Mouse (Mus musculus) splenic B cell, adult 2 months (primary cell): ENCODE data around the gene Dhrs3.

Experiments
- DNase-seq: peaks from one replicate; pipeline ENCODE4 v3.0.0-alpha.2; 2011; ENCODE audit warnings: low read depth, low spot score
- H3K27me3 ChIP-seq: 2 replicates; pipeline ENCODE4 v1.6.1; 2012; ENCODE audit warnings: mild to moderate bottlenecking, low read length, moderate library complexity, mixed read lengths; ENCODE audit not compliant: control insufficient read depth, poor library complexity, insufficient read depth, severe bottlenecking
- H3K36me3 ChIP-seq: 2 replicates; pipeline ENCODE4 v1.6.1; 2012; ENCODE audit warnings: mild to moderate bottlenecking, low read length, moderate library complexity, mixed read lengths; ENCODE audit not compliant: control insufficient read depth, poor library complexity, insufficient read depth, severe bottlenecking

Gene Dhrs3

GRCm38 (mm10) chr4:144940796-144941462 lies 48.3 kb downstream of the Dhrs3 start:
- no peak for DNase-seq
- Histone ChIP-seq H3K36me3 (no peaks in the 10 kb centered on the region), H3K27me3 (no peaks in the 10 kb centered on the region)

GRCm38 (mm10) chr4:144942433-144942832 lies 49.8 kb downstream of the Dhrs3 start:
- H3K36me3 ChIP-seq, result no peaks in the 10 kb centered on the region
- no peak for DNase-seq
- no peaks in the 10 kb centered on the region for H3K27me3 ChIP-seq

DNA sequence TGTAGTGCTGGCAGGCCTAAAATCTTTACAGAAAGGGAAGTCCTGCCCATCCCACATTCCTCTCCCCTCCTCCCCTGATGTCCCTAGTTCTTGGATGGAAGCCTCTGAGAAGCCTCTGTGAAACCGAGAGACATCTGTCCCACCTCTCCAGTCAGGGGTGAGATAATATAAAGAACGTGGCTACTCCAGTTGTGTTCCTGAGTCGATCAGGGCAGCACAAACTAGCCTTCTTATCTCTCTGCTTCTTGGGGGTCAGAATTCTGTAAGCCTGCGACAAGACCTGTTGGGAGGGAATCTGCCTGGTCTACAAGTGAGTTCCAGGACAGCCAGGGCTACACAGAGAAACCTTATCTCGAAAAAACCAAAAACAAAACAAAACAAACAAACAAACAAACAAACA lies 50.6 kb downstream of the Dhrs3 start:
- H3K27me3 ChIP-seq, result no peaks in the 10 kb centered on the region

GRCm38 (mm10) chr4:144947738-144948390 lies 55.2 kb downstream of the Dhrs3 start:
- H3K36me3 ChIP-seq, result no peaks in the 10 kb centered on the region
- no peaks in the 10 kb centered on the region for H3K27me3 ChIP-seq
- no peak for DNase-seq

More for the DNA sequence above, 50.6 kb downstream of the Dhrs3 start:
- no peaks in the 10 kb centered on the region for H3K36me3 ChIP-seq
- DNase-seq, result no peak

GRCm38 (mm10) chr4:144949441-144950326 lies 57.1 kb downstream of the Dhrs3 start:
- DNase-seq, result no peak
- Histone ChIP-seq H3K36me3 (no peaks in the 10 kb centered on the region), H3K27me3 (no peaks in the 10 kb centered on the region)

- no peaks in the 10 kb centered on the region for H3K36me3 ChIP-seq
- H3K27me3 ChIP-seq, result no peaks in the 10 kb centered on the region
- DNase-seq, result no peak
Observed at GRCm38 (mm10) chr4:144950327-144950711, 57.7 kb downstream of the Dhrs3 start.

- Histone ChIP-seq H3K27me3 (no peaks in the 10 kb centered on the region), H3K36me3 (no peaks in the 10 kb centered on the region)
- DNase-seq, result no peak
Observed at GRCm38 (mm10) chr4:144950883-144951282, 58.3 kb downstream of the Dhrs3 start.

DNA sequence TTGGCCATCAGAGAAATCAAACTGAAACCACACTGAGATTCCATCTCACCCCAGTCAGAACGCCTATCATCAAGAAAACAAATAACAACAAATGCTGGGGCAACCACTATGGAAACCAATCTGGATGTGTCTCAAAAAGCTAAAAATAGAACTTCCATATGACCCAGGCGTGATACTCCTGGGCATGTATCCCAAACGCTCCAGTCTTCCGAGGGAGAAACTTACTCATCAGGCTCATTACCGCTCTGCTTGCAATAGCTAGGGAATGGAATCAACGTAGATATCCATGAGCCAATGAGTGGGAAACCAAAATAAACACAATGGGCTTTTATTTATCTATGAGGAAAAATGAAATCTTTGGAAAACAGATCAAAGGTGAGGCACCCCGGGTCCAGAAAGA lies 59.2 kb downstream of the Dhrs3 start:
- Histone ChIP-seq H3K27me3 (no peaks in the 10 kb centered on the region), H3K36me3 (no peaks in the 10 kb centered on the region)
- DNase-seq, result no peak

DNA sequence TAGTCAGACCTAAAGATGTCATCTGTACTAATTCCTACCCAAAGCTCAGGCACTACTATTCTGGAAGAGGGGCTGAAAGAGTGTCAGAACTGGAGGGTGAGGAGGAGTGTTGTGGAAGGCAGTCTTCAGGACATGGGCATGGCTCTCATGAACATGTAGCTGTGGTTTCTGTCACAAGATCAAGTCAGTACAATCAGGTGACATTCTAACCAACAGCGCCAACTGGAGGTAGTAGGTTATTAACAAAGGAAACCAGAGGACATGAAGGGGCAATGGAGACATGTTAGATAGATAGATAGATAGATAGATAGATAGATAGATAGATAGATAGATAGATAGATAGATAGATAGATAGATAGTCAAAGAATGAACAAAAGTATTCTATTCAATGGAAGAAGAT lies 60.8 kb downstream of the Dhrs3 start:
- Histone ChIP-seq H3K27me3 (no peaks in the 10 kb centered on the region), H3K36me3 (no peaks in the 10 kb centered on the region)
- no peak for DNase-seq

GRCm38 (mm10) chr4:144955863-144956262 lies 63.2 kb downstream of the Dhrs3 start:
- H3K27me3 ChIP-seq, result no peaks in the 10 kb centered on the region
- DNase-seq, result no peak
- H3K36me3 ChIP-seq, result no peaks in the 10 kb centered on the region

DNA sequence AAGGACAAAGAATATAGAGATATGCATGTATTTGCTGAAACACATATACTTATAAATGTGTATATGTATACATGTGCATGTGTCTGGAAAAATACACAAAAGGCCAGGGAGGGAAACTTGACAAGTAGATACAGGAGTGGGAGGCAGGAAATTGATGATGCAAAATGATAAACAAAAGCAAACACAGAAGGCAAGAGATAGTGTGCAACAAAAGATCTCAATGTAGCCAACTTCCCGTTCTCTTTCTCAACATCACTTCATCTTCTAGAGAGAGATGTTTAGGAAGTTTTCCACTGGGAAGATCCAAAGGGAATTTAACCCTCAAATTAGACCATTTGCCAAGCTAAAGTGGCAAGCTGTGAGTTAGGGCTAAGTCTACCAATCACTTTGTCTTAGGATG lies 63.7 kb downstream of the Dhrs3 start:
- no peaks in the 10 kb centered on the region for H3K36me3 ChIP-seq
- H3K27me3 ChIP-seq, result no peaks in the 10 kb centered on the region
- DNase-seq, result no peak

GRCm38 (mm10) chr4:144957186-144957585 lies 64.6 kb downstream of the Dhrs3 start:
- no peak for DNase-seq
- H3K36me3 ChIP-seq, result no peaks in the 10 kb centered on the region
- no peaks in the 10 kb centered on the region for H3K27me3 ChIP-seq

- DNase-seq, result no peak
- no peaks in the 10 kb centered on the region for H3K27me3 ChIP-seq
Observed at GRCm38 (mm10) chr4:144957721-144958120, 65.1 kb downstream of the Dhrs3 start.

GRCm38 (mm10) chr4:144960188-144960904 lies 67.7 kb downstream of the Dhrs3 start:
- H3K36me3 ChIP-seq, result no peaks in the 10 kb centered on the region
- H3K27me3 ChIP-seq, result no peaks in the 10 kb centered on the region
- DNase-seq, result no peak

More at GRCm38 (mm10) chr4:144957721-144958120, 65.1 kb downstream of the Dhrs3 start:
- no peaks in the 10 kb centered on the region for H3K36me3 ChIP-seq
